18 mouse cellular contexts compared by ENCODE assay signal in genomic region chr7:19702859-19703555, GRCm38 (mm10). TPM values are rescaled to one million over a fixed set of nuclear protein-coding genes. Genes with fewer than 3 reads are reported as not detected.
"Had no signal": no experiment of that assay in that cellular context is flagged by ENCODE, and none has a peak within 500 bp of the region (broad histone marks: within the 10 kb centered on the region; RNA-seq: fewer than 3 reads in every experiment).

No protein-coding gene starts in this region.

- ATAC-seq: midbrain, embryonic 13.5 days had no signal

- H3K4me2 ChIP-seq: limb, embryonic 15.5 days; midbrain, embryonic 13.5 days had no signal

- H3K27me3 ChIP-seq: limb, embryonic 15.5 days; midbrain, embryonic 13.5 days had no signal

- H3K27ac ChIP-seq: limb, embryonic 15.5 days; midbrain, embryonic 13.5 days had no signal

- H3K9ac ChIP-seq: limb, embryonic 15.5 days had no signal

- H3K9me3 ChIP-seq: limb, embryonic 15.5 days; midbrain, embryonic 13.5 days had no signal

- DNase-seq: kidney, adult 18-20 months; kidney, postnatal 10 days; kidney, postnatal 4 days; left cerebral cortex, postnatal 4 days; lung, adult 18-20 months; right cerebral cortex, postnatal 14 days; thymus, postnatal 36 days had no signal

- H3K4me3 ChIP-seq: layer of hippocampus, adult 2 months; limb, embryonic 15.5 days; midbrain, embryonic 13.5 days had no signal

RNA-seq across cellular contexts. Expression of gene Apoc1, which starts 10.5 kb away (rescaled TPM):
- polyA plus RNA-seq: small intestine, adult 2 months had no signal

RNA-seq across cellular contexts. Expression of gene Apoc4, which starts 21.7 kb away (rescaled TPM):
- total RNA-seq: layer of hippocampus, adult 2 months; layer of hippocampus, postnatal 10 days; left cerebral cortex, postnatal 10 days; left cerebral cortex, postnatal 4 days; midbrain, postnatal 0 days had no signal
- polyA plus RNA-seq: midbrain, embryonic 13.5 days; midbrain, postnatal 0 days had no signal

RNA-seq across cellular contexts. Expression of gene Gm44805, which starts 21.8 kb away (rescaled TPM):
- total RNA-seq: layer of hippocampus, adult 2 months; layer of hippocampus, postnatal 10 days; left cerebral cortex, postnatal 10 days; left cerebral cortex, postnatal 4 days; midbrain, postnatal 0 days had no signal
- polyA plus RNA-seq: kidney, embryonic 14.5 days; limb, embryonic 15.5 days; lung, embryonic 16.5 days; midbrain, embryonic 13.5 days; midbrain, postnatal 0 days; neural tube, embryonic 14.5 days; thymus, postnatal 0 days had no signal
